Mouse (Mus musculus) forebrain, embryonic 13.5 days (tissue): ENCODE data around the gene Mtmr12. TPM values are rescaled to one million over a fixed set of nuclear protein-coding genes. Genes with fewer than 3 reads are reported as not detected.

ENCODE experiments used
- ATAC-seq: fragments of 200-750 bp; cut with Nextera tagmentation; 2 replicates; pipeline ENCODE4 v1.8.0; 2017
- H3K27ac ChIP-seq: fragments of 300-500 bp; sonication (generic); 2 replicates; pipeline ENCODE4 v1.5.1; 2015; ENCODE audit warnings: inconsistent platforms, mild to moderate bottlenecking, moderate library complexity
- H3K27me3 ChIP-seq: fragments of 300-500 bp; sonication (generic); 2 replicates; pipeline ENCODE4 v1.6.1; 2015; ENCODE audit warnings: mild to moderate bottlenecking, inconsistent platforms
- H3K36me3 ChIP-seq: fragments of 300-500 bp; sonication (generic); 2 replicates; pipeline ENCODE4 v1.6.1; 2015; ENCODE audit warnings: mild to moderate bottlenecking, inconsistent platforms; ENCODE audit not compliant: poor library complexity, severe bottlenecking
- H3K4me1 ChIP-seq: fragments of 300-500 bp; sonication (generic); 2 replicates; pipeline ENCODE4 v1.6.1; 2015; ENCODE audit warnings: inconsistent platforms
- H3K4me2 ChIP-seq: fragments of 300-500 bp; sonication (generic); 2 replicates; pipeline ENCODE4 v1.6.1; 2015; ENCODE audit warnings: inconsistent platforms, mild to moderate bottlenecking, moderate library complexity
- H3K4me3 ChIP-seq: fragments of 300-500 bp; sonication (generic); 2 replicates; pipeline ENCODE4 v1.5.1; 2015; ENCODE audit warnings: mild to moderate bottlenecking, inconsistent platforms
- H3K9ac ChIP-seq: fragments of 300-500 bp; sonication (generic); 2 replicates; pipeline ENCODE4 v1.6.1; 2015; ENCODE audit warnings: mild to moderate bottlenecking, inconsistent platforms
- H3K9me3 ChIP-seq: fragments of 300-500 bp; sonication (generic); replicated peaks from 2 replicates; pipeline ENCODE4 v1.6.1; 2016; ENCODE audit warnings: inconsistent platforms
- WGBS: fragments of 180-500 bp; shearing (Covaris S2); methylation state at CpG from one replicate; pipeline ENCODE4 v1.1.7; 2015; 5-methylcytosine and 5-hydroxymethylcytosine counted together
- polyA plus RNA-seq: library from polyadenylated mRNA; unstranded; fragments of >200 nt; fragmentation: Nextera tagmentation; extraction: Ambion mirVana; gene quantifications from 2 replicates; pipeline ENCODE4 v1.2.1, GENCODE M21; 2015

The Mtmr12 gene
- polyA plus RNA-seq, 1 experiment from 2014 or later = 10.3 TPM

DNA sequence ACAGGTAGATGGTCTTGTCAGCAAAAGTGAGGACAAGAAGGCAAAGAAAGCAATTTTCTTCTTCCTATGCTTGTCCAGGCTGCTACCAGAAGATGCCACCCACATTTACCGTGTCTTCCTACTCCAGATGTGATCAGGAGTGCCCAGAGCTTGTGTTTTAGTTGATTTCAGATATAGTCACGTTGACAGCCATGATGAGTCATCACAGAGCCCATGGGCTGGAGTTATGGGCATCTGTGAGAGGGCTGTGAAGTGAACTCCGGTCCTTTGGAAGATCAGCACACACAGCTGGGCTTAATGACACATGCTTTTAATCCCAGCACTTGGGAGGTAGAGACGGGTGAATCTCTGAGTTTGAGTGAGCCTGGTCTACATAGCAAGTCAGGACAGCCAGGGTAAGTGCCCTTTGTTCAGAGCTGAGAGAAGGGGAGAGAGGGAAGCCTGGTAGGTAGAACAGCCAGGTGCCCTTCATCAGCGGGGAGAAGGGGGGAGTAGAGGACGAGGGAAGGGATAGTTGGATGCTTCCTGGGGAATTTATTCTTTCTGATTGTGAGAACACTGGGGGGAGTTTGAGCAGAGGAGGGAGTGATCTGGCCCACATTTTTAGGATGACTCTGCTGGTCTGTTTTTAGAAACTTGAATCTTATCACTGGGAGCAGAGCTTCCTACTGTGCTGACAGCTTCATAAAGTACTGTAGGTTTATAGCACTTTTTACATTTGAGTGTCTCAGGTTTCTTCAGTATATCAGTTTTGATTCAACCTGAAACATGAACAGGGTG lies 40.9 kb downstream of the Mtmr12 start:
- no peaks in the 10 kb centered on the region for H3K9me3 ChIP-seq
- ATAC-seq = no peak
- H3K4me2 ChIP-seq = no peak overlapping the region
- 78% methylated on average over 6 of the region's 6 CpGs for WGBS
- no peak overlapping the region for H3K9ac ChIP-seq
- no peak overlapping the region for H3K4me3 ChIP-seq
- no peaks in the 10 kb centered on the region for H3K27me3 ChIP-seq
- no peak overlapping the region for H3K27ac ChIP-seq
- no peaks in the 10 kb centered on the region for H3K4me1 ChIP-seq
- peaks cover 25% of the 10 kb centered on the region for H3K36me3 ChIP-seq

DNA sequence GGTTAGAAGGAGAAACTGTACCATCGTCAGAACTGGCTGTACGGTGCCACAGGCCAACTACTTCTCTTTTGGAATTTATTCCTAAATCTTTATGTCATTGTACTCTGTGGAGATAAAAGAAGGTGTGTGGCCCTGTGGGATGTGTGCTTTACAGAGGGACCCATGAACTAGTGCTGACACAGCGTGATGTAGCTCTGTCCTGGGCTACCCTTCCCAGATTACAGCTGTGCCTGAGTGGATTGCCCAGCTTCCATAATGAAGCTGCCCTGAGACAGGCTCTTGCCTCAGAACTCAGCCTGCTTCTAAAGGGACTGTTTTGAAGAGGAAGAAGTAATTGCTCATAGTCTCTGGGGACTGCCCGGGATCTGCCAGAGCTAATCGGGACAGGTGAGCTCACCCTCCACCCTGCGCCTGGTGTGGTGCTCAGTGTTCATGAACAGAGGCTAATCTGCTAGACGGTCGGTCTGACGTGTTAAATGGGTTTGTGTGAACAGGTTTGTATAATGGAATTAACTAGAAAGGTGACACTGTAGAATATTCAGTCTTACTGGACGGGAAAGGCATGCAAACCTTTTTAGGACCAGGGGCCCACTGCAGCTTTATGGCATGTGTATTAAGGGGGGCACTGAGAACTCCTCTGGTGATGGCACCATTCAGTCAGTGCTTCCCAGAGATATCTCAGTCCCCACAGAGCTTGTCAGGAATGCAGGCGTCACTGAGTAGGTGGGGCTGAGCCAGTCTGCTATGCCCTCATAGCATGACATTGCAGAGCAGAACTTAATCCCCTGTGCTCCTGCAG lies 41.7 kb downstream of the Mtmr12 start:
- no peak overlapping the region for H3K9ac ChIP-seq
- no peak overlapping the region for H3K4me3 ChIP-seq
- 54% methylated on average over 11 of the region's 11 CpGs for WGBS
- no peak overlapping the region for H3K4me2 ChIP-seq
- H3K36me3 ChIP-seq = peaks cover 29% of the 10 kb centered on the region
- H3K27ac ChIP-seq = no peak overlapping the region
- no peak for ATAC-seq
- H3K4me1 ChIP-seq = no peaks in the 10 kb centered on the region
- H3K27me3 ChIP-seq = no peaks in the 10 kb centered on the region
- H3K9me3 ChIP-seq = no peaks in the 10 kb centered on the region

DNA sequence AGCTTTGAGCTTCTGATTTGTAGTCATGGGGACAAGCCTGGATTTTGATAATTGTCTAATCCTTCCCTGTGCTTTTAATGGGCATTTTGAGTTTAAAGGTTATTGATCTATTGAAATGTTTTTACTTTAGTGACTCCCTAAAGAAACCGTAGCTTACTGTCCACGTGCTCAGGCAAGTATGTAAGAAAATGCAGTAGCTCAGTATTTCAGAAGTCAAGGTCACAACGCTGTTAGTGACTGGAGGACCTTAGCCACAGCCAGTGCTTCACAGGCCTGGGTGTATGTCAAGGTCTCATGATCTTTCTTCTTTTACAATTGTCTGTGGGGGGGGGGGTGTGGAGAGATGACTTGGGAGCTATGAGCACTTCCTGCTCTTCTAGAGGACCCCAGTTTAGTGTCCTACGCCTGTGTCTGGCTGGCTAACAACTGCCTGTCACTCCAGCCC lies 42.4 kb downstream of the Mtmr12 start:
- peaks cover 35% of the 10 kb centered on the region for H3K36me3 ChIP-seq
- H3K9ac ChIP-seq = no peak overlapping the region
- no peak overlapping the region for H3K27ac ChIP-seq
- ATAC-seq = no peak
- H3K27me3 ChIP-seq = no peaks in the 10 kb centered on the region
- H3K4me3 ChIP-seq = no peak overlapping the region
- WGBS = 48% methylated on average over 4 of the region's 4 CpGs
- H3K4me1 ChIP-seq = no peaks in the 10 kb centered on the region
- no peak overlapping the region for H3K4me2 ChIP-seq
- H3K9me3 ChIP-seq = no peaks in the 10 kb centered on the region

DNA sequence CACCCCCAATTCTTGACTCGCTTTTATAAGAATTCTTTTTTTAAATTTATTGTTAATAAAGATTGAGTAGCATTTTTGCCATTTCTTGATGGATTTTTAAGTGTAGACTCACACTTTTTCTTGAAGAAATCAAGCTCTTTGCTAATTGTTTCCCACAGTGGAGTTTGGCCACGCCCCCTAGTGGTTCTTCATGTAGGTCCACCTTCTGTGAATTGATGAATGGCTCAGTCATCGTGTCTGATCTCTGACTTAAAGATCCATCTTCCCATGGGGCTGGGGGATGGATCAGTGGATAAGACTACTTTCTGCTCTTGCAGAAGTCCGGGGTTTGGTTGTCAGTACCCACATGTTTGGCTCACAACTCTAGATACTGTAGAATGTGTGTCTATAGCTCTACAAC lies 43.5 kb downstream of the Mtmr12 start:
- no peaks in the 10 kb centered on the region for H3K9me3 ChIP-seq
- peaks cover 41% of the 10 kb centered on the region for H3K36me3 ChIP-seq
- no peak overlapping the region for H3K27ac ChIP-seq
- H3K27me3 ChIP-seq = no peaks in the 10 kb centered on the region
- no peak overlapping the region for H3K9ac ChIP-seq
- WGBS = 59% methylated on average over 4 of the region's 4 CpGs
- no peak for ATAC-seq
- no peaks in the 10 kb centered on the region for H3K4me1 ChIP-seq
- no peak overlapping the region for H3K4me2 ChIP-seq
- H3K4me3 ChIP-seq = no peak overlapping the region

DNA sequence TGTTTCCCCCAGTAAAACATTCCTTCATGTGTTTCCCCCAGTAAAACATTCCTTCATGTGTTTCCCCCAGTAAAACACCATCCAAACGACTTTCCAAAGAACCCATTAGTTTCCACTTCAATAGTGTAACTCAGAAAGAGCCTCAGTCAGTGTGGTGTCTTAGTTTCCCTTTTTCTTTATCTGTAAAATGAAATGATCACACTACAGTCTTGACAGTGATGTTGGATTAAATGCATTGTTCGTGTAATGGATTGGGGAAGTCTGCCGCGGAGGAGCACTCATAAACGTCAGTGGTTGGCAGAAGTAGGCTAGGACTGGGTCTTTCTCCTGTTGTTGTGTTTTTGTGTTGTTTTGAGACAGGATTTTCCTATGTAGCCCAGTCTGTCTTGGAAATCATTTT lies 45.5 kb downstream of the Mtmr12 start:
- H3K36me3 ChIP-seq = peaks cover 41% of the 10 kb centered on the region
- H3K9ac ChIP-seq = no peak overlapping the region
- no peak for ATAC-seq
- no peaks in the 10 kb centered on the region for H3K27me3 ChIP-seq
- H3K9me3 ChIP-seq = no peaks in the 10 kb centered on the region
- WGBS = 79% methylated on average over 5 of the region's 5 CpGs
- no peaks in the 10 kb centered on the region for H3K4me1 ChIP-seq
- no peak overlapping the region for H3K4me3 ChIP-seq
- no peak overlapping the region for H3K27ac ChIP-seq
- no peak overlapping the region for H3K4me2 ChIP-seq

DNA sequence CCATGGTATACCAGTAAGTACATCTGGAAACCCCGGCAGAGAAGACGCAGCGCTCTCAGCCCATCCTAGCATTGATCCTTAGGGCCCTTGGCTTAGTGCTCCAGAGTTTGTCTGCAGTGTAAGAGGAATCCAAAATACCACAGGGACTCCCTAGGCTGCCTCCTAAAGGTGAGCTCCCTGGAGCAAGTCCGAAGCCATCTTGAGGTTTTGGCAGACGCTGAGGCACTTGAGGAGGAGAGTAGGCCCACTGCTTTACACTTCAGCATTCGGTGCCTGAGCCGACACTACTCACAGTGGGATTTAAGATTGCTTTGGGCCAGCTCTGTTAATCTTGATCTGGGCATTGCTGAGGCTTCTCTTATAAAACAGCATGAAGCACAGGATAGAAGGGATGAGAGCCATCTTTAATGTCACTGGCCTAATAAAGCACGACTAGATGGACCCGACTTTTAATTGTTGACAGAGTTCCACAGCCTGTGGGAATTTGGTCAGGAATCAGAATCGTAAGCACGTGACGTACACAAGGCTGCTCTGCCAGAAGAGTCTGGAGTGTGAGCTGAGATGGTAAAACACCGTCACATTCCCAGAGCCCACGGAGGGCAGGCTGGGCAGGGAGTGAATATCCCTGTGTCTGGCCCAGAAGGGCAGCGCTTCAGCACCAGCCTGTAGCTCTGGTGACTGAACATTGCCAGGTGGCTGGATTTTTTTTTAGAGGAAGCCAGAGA lies 46.8 kb downstream of the Mtmr12 start:
- H3K27ac ChIP-seq = no peak overlapping the region
- no peak for ATAC-seq
- no peak overlapping the region for H3K4me3 ChIP-seq
- no peaks in the 10 kb centered on the region for H3K9me3 ChIP-seq
- H3K36me3 ChIP-seq = peaks cover 38% of the 10 kb centered on the region
- H3K4me1 ChIP-seq = no peaks in the 10 kb centered on the region
- no peak overlapping the region for H3K9ac ChIP-seq
- no peaks in the 10 kb centered on the region for H3K27me3 ChIP-seq
- H3K4me2 ChIP-seq = no peak overlapping the region
- 94% methylated on average over 15 of the region's 15 CpGs for WGBS

DNA sequence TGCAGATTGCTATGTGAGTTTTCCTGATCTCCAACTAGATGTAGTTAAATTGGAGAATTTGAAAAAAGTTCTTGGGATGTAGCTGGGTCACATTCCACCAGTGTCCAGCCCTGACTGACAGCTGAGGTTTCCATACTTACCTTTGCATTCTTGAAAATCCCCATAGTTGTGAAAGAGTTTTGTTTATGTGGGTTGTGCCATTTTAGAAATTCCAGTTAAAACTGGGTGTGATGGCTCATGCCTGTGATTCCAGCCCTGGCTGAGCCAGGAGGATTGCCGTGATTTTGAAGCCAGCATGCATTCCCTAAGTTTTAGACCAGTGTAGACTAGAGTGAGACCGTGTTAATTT lies 47.3 kb downstream of the Mtmr12 start:
- no peak for ATAC-seq
- 94% methylated on average over 2 of the region's 2 CpGs for WGBS
- H3K36me3 ChIP-seq = peaks cover 35% of the 10 kb centered on the region

DNA sequence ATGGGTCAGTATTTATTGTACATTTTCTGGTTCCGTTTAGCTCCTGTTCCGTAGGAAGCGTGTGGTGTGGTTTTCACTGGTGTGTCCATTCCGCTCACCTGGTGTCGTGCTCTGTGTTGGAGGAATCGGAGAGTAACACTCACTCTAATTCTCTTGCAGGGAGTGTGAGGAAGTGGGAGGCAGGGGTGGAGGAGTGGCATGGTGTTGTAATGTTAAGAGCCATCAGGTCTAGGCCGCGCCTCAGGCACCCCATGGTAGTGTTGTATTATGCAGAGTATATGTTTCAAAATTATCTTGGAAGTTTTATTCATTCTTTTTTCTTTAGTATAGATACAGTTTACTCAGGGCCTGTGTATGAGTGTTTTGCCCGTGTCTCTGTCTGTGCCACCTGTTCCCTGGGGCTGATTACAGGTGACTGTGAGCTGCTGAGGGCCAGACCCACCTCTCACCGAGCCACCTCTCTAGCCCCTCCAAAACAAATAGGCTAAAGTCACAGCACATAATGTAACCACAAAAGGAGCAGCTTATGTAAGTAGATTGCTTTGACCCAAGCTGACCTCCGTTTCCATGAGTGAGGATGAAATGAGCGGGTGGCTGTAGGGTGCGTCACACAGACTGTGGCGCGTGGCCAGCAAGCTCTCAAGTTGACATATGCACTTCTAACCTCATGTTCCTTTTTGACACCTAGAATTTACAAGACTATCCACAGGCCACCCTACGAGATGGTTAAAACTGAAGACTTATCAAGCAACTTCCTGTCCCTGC lies 53.1 kb downstream of the Mtmr12 start:
- Histone ChIP-seq H3K27me3 (no peaks in the 10 kb centered on the region), H3K36me3 (peaks cover 63% of the 10 kb centered on the region), H3K4me3 (no peak overlapping the region), H3K27ac (no peak overlapping the region), H3K4me2 (no peak overlapping the region), H3K4me1 (no peaks in the 10 kb centered on the region), H3K9ac (no peak overlapping the region), H3K9me3 (no peaks in the 10 kb centered on the region)
- WGBS = 93% methylated on average over 16 of the region's 16 CpGs
- no peak for ATAC-seq

More for the DNA sequence above, 47.3 kb downstream of the Mtmr12 start:
- H3K4me3 ChIP-seq = no peak overlapping the region
- H3K4me2 ChIP-seq = no peak overlapping the region
- H3K9ac ChIP-seq = no peak overlapping the region
- no peaks in the 10 kb centered on the region for H3K4me1 ChIP-seq
- H3K27ac ChIP-seq = no peak overlapping the region
- no peaks in the 10 kb centered on the region for H3K27me3 ChIP-seq
- H3K9me3 ChIP-seq = no peaks in the 10 kb centered on the region

DNA sequence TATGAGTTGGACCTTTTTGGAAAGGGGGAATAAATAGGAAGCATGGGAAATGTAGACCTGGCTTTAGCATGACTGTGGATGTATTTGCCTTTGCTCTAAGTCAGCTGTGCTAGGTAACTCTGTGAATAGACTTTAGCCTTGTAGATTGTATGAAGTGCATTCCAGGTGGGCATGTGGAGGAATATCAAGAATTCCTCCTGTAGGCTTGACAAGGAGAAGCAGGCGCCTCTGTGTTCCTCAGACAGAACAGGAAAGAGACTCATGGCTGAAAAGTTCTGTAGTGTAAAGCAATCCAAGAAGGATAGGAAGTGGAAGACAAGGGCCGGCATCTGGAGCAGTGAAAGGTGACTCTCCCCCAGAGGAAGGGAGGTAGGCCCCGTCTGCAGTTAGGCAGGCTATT lies 58.2 kb downstream of the Mtmr12 start:
- H3K36me3 ChIP-seq = peaks cover 88% of the 10 kb centered on the region

DNA sequence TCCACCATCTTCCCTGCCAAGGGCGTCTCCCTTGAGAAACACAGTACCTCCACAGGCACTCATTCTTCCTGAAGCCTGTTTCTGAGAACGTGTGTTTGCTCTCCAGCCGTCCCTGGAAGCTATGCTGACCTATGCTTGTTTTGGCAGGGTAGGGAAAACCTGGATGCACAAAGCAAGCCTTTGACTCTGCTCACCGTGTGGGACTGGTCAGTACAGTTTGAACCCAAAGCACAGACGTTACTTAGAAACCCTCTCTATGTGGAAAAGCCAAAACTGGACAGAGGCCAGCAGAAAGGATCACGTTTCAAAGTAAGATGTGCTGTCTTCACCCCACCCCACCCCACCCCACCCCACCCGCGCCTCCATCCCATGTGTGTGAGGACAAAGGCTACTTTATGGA lies 61.6 kb downstream of the Mtmr12 start:
- WGBS = 87% methylated on average over 8 of the region's 8 CpGs
- Histone ChIP-seq H3K27ac (no peak overlapping the region), H3K4me2 (no peak overlapping the region), H3K27me3 (no peaks in the 10 kb centered on the region), H3K9ac (no peak overlapping the region), H3K9me3 (no peaks in the 10 kb centered on the region), H3K4me1 (no peaks in the 10 kb centered on the region), H3K36me3 (peaks cover 92% of the 10 kb centered on the region), H3K4me3 (no peak overlapping the region)
- ATAC-seq = no peak

More for the DNA sequence above, 58.2 kb downstream of the Mtmr12 start:
- no peaks in the 10 kb centered on the region for H3K27me3 ChIP-seq
- H3K9me3 ChIP-seq = no peaks in the 10 kb centered on the region
- H3K9ac ChIP-seq = no peak overlapping the region
- H3K4me2 ChIP-seq = no peak overlapping the region
- no peaks in the 10 kb centered on the region for H3K4me1 ChIP-seq
- H3K27ac ChIP-seq = no peak overlapping the region
- 93% methylated on average over 3 of the region's 3 CpGs for WGBS
- no peak for ATAC-seq
- H3K4me3 ChIP-seq = no peak overlapping the region

DNA sequence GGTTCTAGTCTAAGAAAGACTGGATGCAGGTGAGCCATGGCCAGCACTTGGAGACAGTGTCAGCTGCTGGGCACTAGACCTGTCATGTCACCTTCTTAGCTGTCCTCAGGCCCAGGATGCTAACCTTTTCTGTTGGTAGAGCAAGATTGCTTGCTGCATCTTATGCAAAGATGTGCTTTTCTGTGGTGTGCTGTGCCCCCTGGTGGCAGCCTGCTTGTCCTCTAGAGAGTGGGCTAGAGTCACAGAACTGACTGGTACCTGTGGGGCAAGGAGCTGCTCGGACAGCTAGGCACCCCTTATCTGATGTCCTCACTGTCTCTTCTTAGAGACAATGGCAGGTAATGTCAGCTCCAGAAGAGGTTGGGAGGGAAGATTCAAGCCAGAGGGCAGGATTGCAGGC lies 63.2 kb downstream of the Mtmr12 start:
- Histone ChIP-seq H3K27ac (no peak overlapping the region), H3K9me3 (no peaks in the 10 kb centered on the region), H3K27me3 (no peaks in the 10 kb centered on the region), H3K9ac (no peak overlapping the region), H3K36me3 (peaks cover 78% of the 10 kb centered on the region), H3K4me2 (no peak overlapping the region), H3K4me3 (no peak overlapping the region), H3K4me1 (no peaks in the 10 kb centered on the region)
- peak; percentile 73 for ATAC-seq
- WGBS = 62% methylated on average over 1 of the region's 1 CpGs
